Mouse (Mus musculus) ES-Bruce4 (cell line): ENCODE results near the gene Bcam.

ENCODE experiments used
- CTCF ChIP-seq: IDR thresholded peaks from one replicate; pipeline ENCODE4 v1.8.1; 2011; ENCODE audit warnings: low read depth, low read length
- POLR2A ChIP-seq: IDR thresholded peaks from one replicate; pipeline ENCODE4 v1.8.1; 2011; ENCODE audit warnings: low read length; ENCODE audit not compliant: insufficient read depth

DNA sequence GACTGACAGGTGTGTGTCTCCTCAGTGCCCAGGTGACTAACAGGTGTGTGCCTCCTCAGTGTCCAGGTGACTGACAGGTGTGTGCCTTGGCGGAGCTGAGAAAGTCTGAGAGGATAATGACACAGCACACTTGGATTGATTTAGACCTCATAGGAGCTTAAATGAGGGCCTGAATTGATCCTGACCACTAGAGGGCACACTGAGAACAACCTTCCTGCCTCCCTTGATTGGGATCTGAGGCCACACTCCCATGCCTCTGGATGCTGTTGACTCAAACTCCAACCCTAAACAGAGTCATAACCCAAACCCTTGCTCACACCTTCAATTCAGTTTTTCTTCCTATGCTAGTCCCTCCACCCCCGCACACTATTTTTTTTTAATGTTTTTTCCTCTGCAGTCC, 29.9 kb upstream of the Bcam start:
- peak; percentile 79 for TF ChIP-seq CTCF
- no peak for TF ChIP-seq POLR2A
